Mouse (Mus musculus): ENCODE results near the gene Ttc28. TPM values are rescaled to one million over a fixed set of nuclear protein-coding genes. Genes with fewer than 3 reads are reported as not detected.

Ttc28 gene
- polyA plus RNA-seq, 1 experiment from 2014 or later, result 17.6 TPM

GRCm38 (mm10) chr5:111214890-111215289, 335.3 kb downstream of the Ttc28 start:
- Histone ChIP-seq H3K9me3 (no peaks in the 10 kb centered on the region), H3K4me3 (no peak overlapping the region), H3K36me3 (no peaks in the 10 kb centered on the region), H3K4me2 (replicated peaks) (no peak overlapping the region), H3K9ac (no peak overlapping the region), H3K27me3 (no peaks in the 10 kb centered on the region), H3K4me1 (peaks cover 47% of the 10 kb centered on the region), H3K27ac (no peak overlapping the region)
- WGBS, result 64% methylated on average over 13 of the region's 13 CpGs
- ATAC-seq (ENCODE audit: low FRiP score, low read depth), result no peak

GRCm38 (mm10) chr5:111215722-111216121, 336.1 kb downstream of the Ttc28 start:
- WGBS, result 33% methylated on average over 11 of the region's 11 CpGs
- Histone ChIP-seq H3K36me3 (no peaks in the 10 kb centered on the region), H3K27me3 (no peaks in the 10 kb centered on the region), H3K9me3 (no peaks in the 10 kb centered on the region), H3K4me1 (peaks cover 50% of the 10 kb centered on the region), H3K27ac (no peak overlapping the region), H3K4me2 (replicated peaks) (0 out of 2 replicates have a peak overlapping the region, but pooled peaks have one; percentile 19), H3K4me3 (no peak overlapping the region), H3K9ac (no peak overlapping the region)
- ATAC-seq (ENCODE audit: low FRiP score, low read depth), result peak; percentile 21; the same call in 1 of the 2 replicates

- Histone ChIP-seq H3K9me3 (no peaks in the 10 kb centered on the region), H3K9ac (no peak overlapping the region), H3K4me3 (no peak overlapping the region), H3K4me1 (peaks cover 53% of the 10 kb centered on the region), H3K4me2 (replicated peaks) (0 out of 2 replicates have a peak overlapping the region, but pooled peaks have one; percentile 19), H3K27me3 (no peaks in the 10 kb centered on the region), H3K27ac (no peak overlapping the region; the same call in 1 of the 2 replicates), H3K36me3 (no peaks in the 10 kb centered on the region)
- ATAC-seq (ENCODE audit: low FRiP score, low read depth), result no peak
- 73% methylated on average over 9 of the region's 9 CpGs for WGBS
These were observed 336.6 kb downstream of the Ttc28 start for GRCm38 (mm10) chr5:111216166-111216565.

GRCm38 (mm10) chr5:111217447-111218110, 338.0 kb downstream of the Ttc28 start:
- Histone ChIP-seq H3K9me3 (no peaks in the 10 kb centered on the region), H3K4me3 (no peak overlapping the region), H3K27ac (no peak overlapping the region), H3K36me3 (no peaks in the 10 kb centered on the region), H3K4me2 (replicated peaks) (no peak overlapping the region), H3K27me3 (no peaks in the 10 kb centered on the region), H3K9ac (no peak overlapping the region; the same call in 1 of the 2 replicates), H3K4me1 (peaks cover 53% of the 10 kb centered on the region)
- 59% methylated on average over 18 of the region's 18 CpGs for WGBS
- no peak for ATAC-seq (ENCODE audit: low FRiP score, low read depth)

GRCm38 (mm10) chr5:111218111-111218891, 338.7 kb downstream of the Ttc28 start:
- Histone ChIP-seq H3K27me3 (no peaks in the 10 kb centered on the region), H3K4me3 (no peak overlapping the region), H3K4me1 (peaks cover 53% of the 10 kb centered on the region), H3K9ac (no peak overlapping the region), H3K27ac (peak overlapping the region; percentile 28; the same call in 1 of the 2 replicates), H3K4me2 (replicated peaks) (no peak overlapping the region), H3K36me3 (peaks cover 6% of the 10 kb centered on the region), H3K9me3 (no peaks in the 10 kb centered on the region)
- 73% methylated on average over 6 of the region's 6 CpGs for WGBS
- no peak for ATAC-seq (ENCODE audit: low FRiP score, low read depth)

GRCm38 (mm10) chr5:111218998-111219397, 339.4 kb downstream of the Ttc28 start:
- Histone ChIP-seq H3K4me1 (peaks cover 57% of the 10 kb centered on the region), H3K9me3 (no peaks in the 10 kb centered on the region), H3K36me3 (peaks cover 13% of the 10 kb centered on the region), H3K9ac (no peak overlapping the region), H3K27me3 (no peaks in the 10 kb centered on the region), H3K27ac (peak overlapping the region; percentile 28; the same call in 1 of the 2 replicates), H3K4me2 (replicated peaks) (no peak overlapping the region), H3K4me3 (no peak overlapping the region)
- 81% methylated on average over 5 of the region's 5 CpGs for WGBS
- no peak for ATAC-seq (ENCODE audit: low FRiP score, low read depth)

GRCm38 (mm10) chr5:111220679-111221380, 341.2 kb downstream of the Ttc28 start:
- peaks cover 31% of the 10 kb centered on the region for H3K36me3 ChIP-seq
- H3K9ac ChIP-seq, result no peak overlapping the region
- WGBS, result 60% methylated on average over 16 of the region's 16 CpGs
- H3K9me3 ChIP-seq, result no peaks in the 10 kb centered on the region
- peak overlapping the region; percentile 39 for H3K27ac ChIP-seq
- H3K4me2 ChIP-seq (replicated peaks), result no peak overlapping the region
- ATAC-seq (ENCODE audit: low FRiP score, low read depth), result peak; percentile 38; the same call in 1 of the 2 replicates
- no peaks in the 10 kb centered on the region for H3K27me3 ChIP-seq
- peaks cover 59% of the 10 kb centered on the region for H3K4me1 ChIP-seq
- H3K4me3 ChIP-seq, result no peak overlapping the region

- H3K4me2 ChIP-seq (replicated peaks), result no peak overlapping the region
- H3K4me3 ChIP-seq, result no peak overlapping the region
- no peaks in the 10 kb centered on the region for H3K27me3 ChIP-seq
- no peak for ATAC-seq (ENCODE audit: low FRiP score, low read depth)
- H3K36me3 ChIP-seq, result peaks cover 46% of the 10 kb centered on the region
- no peak overlapping the region for H3K27ac ChIP-seq
- no peaks in the 10 kb centered on the region for H3K9me3 ChIP-seq
- H3K4me1 ChIP-seq, result peaks cover 54% of the 10 kb centered on the region
- 46% methylated on average over 11 of the region's 11 CpGs for WGBS
- H3K9ac ChIP-seq, result no peak overlapping the region
These were observed 343.2 kb downstream of the Ttc28 start for GRCm38 (mm10) chr5:111222820-111223219.

GRCm38 (mm10) chr5:111225306-111225705, 345.7 kb downstream of the Ttc28 start:
- Histone ChIP-seq H3K36me3 (peaks cover 58% of the 10 kb centered on the region), H3K9me3 (no peaks in the 10 kb centered on the region), H3K4me3 (no peak overlapping the region), H3K27ac (peak overlapping the region; percentile 16; the same call in 1 of the 2 replicates), H3K4me2 (replicated peaks) (no peak overlapping the region), H3K4me1 (peaks cover 64% of the 10 kb centered on the region), H3K9ac (no peak overlapping the region), H3K27me3 (no peaks in the 10 kb centered on the region)
- WGBS, result 46% methylated on average over 11 of the region's 11 CpGs
- ATAC-seq (ENCODE audit: low FRiP score, low read depth), result no peak

GRCm38 (mm10) chr5:111226486-111226885, 346.9 kb downstream of the Ttc28 start:
- Histone ChIP-seq H3K9ac (no peak overlapping the region), H3K27ac (0 out of 2 replicates have a peak overlapping the region, but pooled peaks have one; percentile 80), H3K4me1 (peaks cover 61% of the 10 kb centered on the region), H3K4me2 (replicated peaks) (no peak overlapping the region), H3K36me3 (peaks cover 68% of the 10 kb centered on the region), H3K4me3 (no peak overlapping the region), H3K27me3 (no peaks in the 10 kb centered on the region), H3K9me3 (no peaks in the 10 kb centered on the region)
- 83% methylated on average over 10 of the region's 10 CpGs for WGBS
- no peak for ATAC-seq (ENCODE audit: low FRiP score, low read depth)

GRCm38 (mm10) chr5:111227850-111228249, 348.2 kb downstream of the Ttc28 start:
- Histone ChIP-seq H3K9ac (no peak overlapping the region; the same call in 1 of the 2 replicates), H3K4me3 (no peak overlapping the region), H3K27ac (peak overlapping the region; percentile 80), H3K36me3 (peaks cover 80% of the 10 kb centered on the region), H3K4me2 (replicated peaks) (peak overlapping the region; percentile 34; the same call in 1 of the 2 replicates), H3K27me3 (no peaks in the 10 kb centered on the region), H3K9me3 (no peaks in the 10 kb centered on the region), H3K4me1 (peaks cover 68% of the 10 kb centered on the region)
- WGBS, result 15% methylated on average over 5 of the region's 5 CpGs
- ATAC-seq (ENCODE audit: low FRiP score, low read depth), result 0 out of 2 replicates have a peak, but pooled peaks have one; percentile 3

All from limb, embryonic 13.5 days (tissue).